Mouse (Mus musculus) forelimb bud, embryonic 11.5 days (tissue): ENCODE results near the gene Stard9.

Experiments
- DNase-seq: peaks from one replicate; pipeline ENCODE4 v3.0.0-alpha.2; 2012; ENCODE audit warnings: low read depth, low spot score

The Stard9 gene

GRCm38 (mm10) chr2:120729775-120730585, 101.1 kb downstream of the Stard9 start:
- no peak for DNase-seq

GRCm38 (mm10) chr2:120730639-120731166, 101.8 kb downstream of the Stard9 start:
- no peak for DNase-seq

GRCm38 (mm10) chr2:120731167-120731862, 102.4 kb downstream of the Stard9 start:
- DNase-seq, result peak; percentile 93

- DNase-seq, result no peak
Measured at GRCm38 (mm10) chr2:120731877-120732530, 103.1 kb downstream of the Stard9 start.

GRCm38 (mm10) chr2:120745496-120745895, 116.6 kb downstream of the Stard9 start:
- no peak for DNase-seq

- DNase-seq, result no peak
Measured at GRCm38 (mm10) chr2:120748041-120748440, 119.1 kb downstream of the Stard9 start.

GRCm38 (mm10) chr2:120761922-120762321, 133.0 kb downstream of the Stard9 start:
- DNase-seq, result no peak

GRCm38 (mm10) chr2:120770265-120770935, 141.5 kb downstream of the Stard9 start:
- DNase-seq, result no peak
